Mouse (Mus musculus) c-Kit-positive CD71-negative TER-119-negative erythroid progenitor cells, embryonic 14.5 days (primary cell): ENCODE data around the gene Cklf.
"Not testable (repeated sequence)": the region's sequence is repeated elsewhere in the genome, so short reads cannot be mapped to it uniquely, and the experiment has no call there.

Experiments
- DNase-seq: peaks from one replicate; pipeline ENCODE4 v3.0.0-alpha.2; 2013; ENCODE audit warnings: low read depth

Cklf gene

DNA sequence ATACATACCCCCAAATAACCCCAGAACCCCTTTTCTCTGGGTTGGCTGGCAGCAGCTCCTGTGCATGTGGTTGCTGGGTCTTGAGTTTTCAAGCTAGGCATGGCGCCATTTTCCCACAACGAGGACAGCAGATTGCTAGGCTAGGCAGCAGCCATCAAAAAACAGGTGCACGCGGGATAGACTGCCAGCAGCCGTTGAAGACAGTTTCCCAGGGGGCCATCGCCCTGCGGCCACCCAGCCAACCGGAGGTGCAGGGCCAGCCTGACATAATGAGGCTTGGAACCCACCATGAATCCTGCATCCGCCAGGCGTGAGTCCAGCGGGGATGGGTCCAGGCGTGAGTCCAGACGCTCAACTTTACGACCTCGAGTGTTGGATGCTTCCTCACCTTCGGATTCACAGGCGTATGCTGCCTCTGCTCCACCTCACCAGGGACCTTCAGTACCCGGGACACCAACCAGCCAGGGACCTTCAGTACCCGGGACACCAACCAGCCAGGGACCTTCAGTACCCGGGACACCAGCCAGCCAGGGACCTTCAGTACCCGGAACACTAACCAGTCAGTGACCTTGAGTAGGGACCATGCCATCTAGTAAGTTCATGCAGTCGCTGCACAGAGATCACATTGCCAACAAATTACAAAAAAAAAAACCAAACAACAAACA, 13.7 kb downstream of the Cklf start:
- DNase-seq: not testable (repeated sequence)

DNA sequence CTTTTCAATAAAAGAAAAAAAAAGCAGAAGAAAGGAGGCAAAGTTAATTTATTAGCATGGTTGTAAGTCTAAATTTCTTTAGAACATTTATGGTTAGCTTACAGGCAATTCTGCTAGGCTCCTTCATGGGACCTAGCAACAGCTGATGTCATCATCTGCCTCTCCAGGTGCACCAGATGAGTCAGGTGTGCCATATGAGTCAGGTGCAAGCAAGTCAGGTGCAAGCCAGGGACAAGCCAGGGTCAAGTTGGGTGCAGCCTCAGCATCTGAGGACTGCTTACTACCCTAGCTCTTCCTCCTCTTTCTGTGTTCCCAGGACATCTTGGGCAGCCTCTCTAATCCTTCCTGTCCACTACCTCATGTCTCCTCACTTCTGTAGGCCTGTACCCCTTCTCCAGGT, 17.7 kb downstream of the Cklf start:
- DNase-seq: no peak

DNA sequence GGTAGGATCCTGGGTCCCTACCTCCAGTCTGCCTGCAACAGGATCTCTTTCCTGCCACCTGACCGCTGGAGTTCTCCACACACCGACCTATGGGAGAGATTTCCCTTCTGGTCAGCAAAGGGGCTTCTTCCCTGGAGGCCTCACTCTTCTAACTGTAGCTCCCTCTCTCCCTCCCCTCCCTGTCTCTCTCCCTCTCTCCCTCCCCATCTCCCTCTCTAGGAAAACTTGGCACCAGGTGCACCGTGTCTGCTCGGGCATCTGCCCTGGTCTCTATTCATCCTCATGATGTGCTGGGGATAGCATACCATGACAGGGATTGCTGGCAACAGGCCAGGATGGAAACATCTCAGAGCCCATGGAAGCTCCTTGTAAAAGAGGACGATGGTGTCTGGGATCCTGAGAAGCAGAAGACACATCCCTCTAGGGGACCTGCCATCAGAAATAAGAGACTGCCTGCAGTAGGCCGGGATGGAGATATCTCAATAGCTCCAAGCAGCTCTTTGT, 18.3 kb downstream of the Cklf start:
- DNase-seq: no peak

DNA sequence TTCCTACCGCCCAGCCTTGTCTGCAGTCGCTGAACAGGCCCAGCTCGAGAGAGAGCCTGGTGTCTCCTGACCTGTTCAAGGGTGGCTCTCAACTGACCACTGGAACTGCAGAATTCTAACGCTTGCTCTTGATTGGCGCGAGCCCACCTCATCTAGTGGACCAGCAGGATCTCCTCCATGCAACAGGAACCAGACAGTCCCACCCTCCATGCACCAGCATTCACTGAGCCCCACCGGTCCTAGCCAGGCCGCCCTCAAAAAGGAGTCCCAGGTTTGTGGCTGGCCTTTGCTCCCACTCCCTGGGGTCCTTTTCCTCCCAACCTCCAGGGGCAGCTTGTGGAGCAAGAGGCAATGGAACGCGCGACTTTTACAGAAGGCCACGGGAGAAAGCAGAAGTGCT, 42.4 kb downstream of the Cklf start, which contains the start of gene Cmtm2a:
Gene Cmtm2a (minus strand): TSS at position 101 of the 400 bp plus-strand sequence.
- DNase-seq: not testable (repeated sequence)

- DNase-seq: no peak
Observed at GRCm38 (mm10) chr8:104294396-104294795, 43.7 kb downstream of the Cklf start.

GRCm38 (mm10) chr8:104301577-104301976, 50.9 kb downstream of the Cklf start:
- DNase-seq: not testable (repeated sequence)

- DNase-seq: not testable (repeated sequence)
Observed at GRCm38 (mm10) chr8:104302536-104302935, 51.9 kb downstream of the Cklf start.

GRCm38 (mm10) chr8:104304962-104305361, 54.3 kb downstream of the Cklf start:
- DNase-seq: no peak

DNA sequence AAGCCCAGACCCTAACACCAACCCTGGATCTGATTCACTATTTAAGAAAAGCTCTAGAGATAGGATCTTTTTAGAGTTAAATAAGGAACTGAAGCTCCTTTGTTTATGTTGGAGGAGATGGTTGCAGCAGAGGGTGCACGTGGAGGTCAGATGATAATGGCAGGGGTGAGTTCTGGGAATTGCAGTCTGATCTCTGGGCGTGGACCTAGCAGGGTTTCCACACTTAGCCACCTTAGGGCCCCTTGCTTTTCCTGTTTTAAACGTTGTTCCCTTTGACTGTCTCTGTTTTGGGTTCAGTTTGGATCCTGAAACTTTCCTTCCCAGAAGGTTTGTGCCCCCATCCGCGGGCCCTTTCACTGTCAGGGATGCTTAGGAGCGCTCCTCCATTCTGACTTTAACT, 57.7 kb downstream of the Cklf start:
- DNase-seq: not testable (repeated sequence)

DNA sequence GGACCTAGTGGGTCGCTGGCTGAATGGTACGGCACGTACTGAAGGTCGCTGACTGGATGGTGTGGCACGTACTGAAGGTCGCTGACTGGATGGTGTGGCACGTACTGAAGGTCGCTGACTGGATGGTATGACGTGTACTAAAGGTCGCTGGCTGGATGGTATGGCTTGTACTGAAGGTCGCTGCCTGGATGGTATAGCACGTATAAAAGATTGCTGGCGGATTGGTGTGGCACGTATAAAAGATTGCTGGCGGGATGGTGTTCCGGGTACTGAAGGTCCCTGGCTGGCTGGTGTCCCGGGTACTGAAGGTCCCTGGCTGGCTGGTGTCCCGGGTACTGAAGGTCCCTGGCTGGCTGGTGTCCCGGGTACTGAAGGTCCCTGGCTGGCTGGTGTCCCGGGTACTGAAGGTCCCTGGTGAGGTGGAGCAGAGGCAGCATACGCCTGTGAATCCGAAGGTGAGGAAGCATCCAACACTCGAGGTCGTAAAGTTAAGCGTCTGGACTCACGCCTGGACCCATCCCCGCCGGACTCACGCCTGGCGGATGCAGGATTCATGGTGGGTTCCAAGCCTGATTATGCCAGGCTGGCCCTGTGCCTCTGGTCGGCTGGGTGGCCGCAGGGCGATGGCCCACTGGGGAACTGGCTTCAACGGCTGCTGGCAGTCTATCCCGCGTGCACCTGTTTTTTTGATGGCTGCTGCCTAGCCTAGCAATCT, 58.9 kb downstream of the Cklf start, which contains the start of the genes Gm45711 and Cmtm1:
Gene Gm45711 (minus strand): TSS at position 641 of the 715 bp plus-strand sequence.
Gene Cmtm1 (minus strand): TSS at position 705 of the 715 bp plus-strand sequence.
- DNase-seq: not testable (repeated sequence)

GRCm38 (mm10) chr8:104312023-104312422, 61.4 kb downstream of the Cklf start:
- not testable (repeated sequence) for DNase-seq

DNA sequence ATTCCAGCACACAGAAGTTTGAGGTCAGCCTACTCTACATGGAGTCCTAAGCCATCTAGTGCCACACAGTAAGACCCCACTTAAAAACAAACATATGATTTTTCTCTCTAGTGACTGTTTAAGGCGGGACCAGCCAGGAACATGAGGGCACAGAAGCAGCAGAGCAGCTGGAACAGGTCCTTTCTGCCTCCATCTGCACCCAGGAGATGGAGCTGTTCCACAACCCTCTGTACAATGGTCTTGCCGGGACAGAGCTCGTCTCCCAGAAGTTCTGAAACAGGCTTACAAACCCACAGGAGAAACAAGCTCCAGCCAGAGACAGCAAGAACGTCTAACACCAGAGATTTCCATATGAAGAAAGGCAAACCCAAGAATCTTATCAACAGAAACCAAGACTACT, 62.6 kb downstream of the Cklf start:
- DNase-seq: no peak
